Mouse (Mus musculus) left cerebral cortex, adult 11 months (tissue): ENCODE measurements around the gene Gm20683.

Experiments
- DNase-seq: peaks from one replicate; pipeline ENCODE4 v3.0.0; 2022; ENCODE audit warnings: low spot score

Gene Gm20683

DNA sequence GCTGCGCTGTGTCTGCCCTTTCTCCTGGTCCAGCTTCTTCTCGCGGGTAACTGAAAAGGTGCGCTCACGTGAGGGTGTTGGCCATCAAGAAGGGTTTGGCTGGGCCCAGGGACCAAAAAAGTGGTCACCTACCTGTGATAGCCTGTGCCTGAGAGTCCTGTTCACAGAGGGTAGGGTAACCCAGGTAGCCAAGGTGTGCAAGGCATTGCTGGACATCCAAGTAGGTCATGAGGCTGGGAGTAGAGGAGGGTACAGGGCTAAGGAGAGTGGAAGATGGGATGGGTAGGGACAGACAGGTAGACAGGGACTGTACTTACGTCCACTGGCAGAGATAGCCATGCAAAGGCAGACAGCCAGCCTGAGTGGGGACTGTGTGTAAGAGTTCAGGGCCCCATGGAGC lies 1.0 kb downstream of the Gm20683 start:
- DNase-seq, result no peak

DNA sequence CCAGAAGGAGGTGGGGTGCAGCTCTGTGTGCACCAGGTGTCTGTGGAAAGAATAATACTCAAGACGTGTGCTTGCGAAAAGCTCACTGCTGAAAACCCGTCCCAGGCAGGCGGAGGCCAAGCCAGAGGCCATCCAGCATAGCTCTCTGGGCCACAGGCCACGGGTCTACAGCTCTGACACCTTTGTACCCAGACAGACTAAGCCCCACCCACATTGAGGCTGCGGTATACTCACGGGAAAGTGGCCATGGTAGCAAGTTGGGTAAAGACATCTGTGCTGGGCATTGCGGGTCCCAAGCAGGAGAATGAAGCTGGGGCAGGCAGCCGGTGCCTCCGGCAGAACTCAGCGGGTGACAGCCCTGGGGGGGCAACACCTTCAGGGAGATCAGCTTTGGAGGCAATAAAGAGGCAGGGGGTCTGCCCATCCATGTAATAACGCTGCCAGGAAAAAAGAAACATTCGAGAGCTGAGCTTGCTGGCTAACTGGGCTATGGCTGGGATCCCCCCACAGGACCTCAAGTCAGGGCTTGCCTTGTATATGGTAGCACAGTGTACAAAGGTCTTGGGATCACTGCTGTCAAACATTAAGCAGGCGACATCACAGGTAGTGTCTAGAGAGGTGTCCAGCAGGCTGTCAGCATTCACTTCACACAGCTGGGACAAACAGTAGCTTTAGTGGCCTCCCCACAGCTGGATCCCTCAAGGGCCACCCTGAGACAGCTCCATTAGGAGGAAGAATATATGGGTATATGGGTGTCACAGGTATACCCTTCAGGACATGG lies 1.9 kb downstream of the Gm20683 start:
- DNase-seq, result no peak

DNA sequence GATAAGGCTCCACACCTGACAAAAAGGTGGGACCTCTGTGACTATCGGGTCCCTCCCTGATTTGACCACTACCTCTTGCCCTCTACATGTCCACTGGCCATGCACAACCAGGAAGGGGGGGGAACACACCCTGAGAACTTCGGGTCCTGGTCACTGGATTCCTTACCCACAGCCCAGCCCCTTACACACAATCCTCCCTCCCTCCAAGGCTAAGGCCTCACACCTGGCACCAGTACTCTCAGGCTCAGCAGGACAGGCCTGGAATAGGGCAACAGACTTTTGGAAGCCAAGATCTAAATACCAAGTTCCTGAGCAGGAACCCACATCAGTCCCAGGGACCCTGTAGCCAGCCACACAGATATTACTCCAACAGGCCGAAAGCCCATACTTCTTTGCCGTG lies 2.7 kb downstream of the Gm20683 start:
- DNase-seq, result no peak

DNA sequence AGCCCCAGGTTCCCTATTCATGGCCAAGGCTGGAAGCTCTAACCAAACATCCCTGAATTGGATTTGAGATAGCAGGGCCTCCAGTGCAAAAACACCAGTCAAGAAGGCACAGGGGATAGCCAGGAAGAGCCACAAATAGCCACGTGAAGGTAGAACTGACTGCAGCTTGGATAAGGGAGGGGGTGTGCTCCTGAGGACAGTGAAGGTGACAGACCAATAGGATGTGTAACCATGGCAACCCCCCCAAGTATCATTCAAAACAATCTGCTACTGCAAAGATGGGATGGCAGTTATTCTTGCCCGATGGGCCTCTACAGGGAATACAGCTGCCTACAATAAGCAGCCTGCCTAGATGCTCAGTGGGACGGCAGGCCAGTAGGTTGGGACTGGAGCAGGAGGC lies 4.0 kb downstream of the Gm20683 start:
- DNase-seq, result no peak

DNA sequence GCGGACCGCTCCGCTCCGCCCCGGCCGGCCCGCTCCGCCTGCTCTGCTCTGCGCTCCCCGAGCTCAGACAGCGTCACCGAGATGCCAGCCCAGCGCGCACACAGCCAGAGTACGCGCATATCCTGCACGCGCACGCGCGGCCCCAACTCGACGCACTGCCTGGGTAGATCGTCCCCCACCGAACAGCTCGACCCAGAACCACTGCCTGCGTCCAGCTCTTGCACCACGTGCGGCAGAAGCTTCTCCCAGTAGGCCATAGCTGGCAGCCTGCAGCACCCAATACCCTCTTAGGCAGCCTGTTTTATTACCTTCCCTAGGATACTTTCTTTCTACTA lies 4.5 kb downstream of the Gm20683 start, which contains the start of gene Rhbdl1:
Gene Rhbdl1, minus strand, starts transcription at position 220 of the 335 bp plus-strand sequence.
- peak; percentile 81 for DNase-seq

DNA sequence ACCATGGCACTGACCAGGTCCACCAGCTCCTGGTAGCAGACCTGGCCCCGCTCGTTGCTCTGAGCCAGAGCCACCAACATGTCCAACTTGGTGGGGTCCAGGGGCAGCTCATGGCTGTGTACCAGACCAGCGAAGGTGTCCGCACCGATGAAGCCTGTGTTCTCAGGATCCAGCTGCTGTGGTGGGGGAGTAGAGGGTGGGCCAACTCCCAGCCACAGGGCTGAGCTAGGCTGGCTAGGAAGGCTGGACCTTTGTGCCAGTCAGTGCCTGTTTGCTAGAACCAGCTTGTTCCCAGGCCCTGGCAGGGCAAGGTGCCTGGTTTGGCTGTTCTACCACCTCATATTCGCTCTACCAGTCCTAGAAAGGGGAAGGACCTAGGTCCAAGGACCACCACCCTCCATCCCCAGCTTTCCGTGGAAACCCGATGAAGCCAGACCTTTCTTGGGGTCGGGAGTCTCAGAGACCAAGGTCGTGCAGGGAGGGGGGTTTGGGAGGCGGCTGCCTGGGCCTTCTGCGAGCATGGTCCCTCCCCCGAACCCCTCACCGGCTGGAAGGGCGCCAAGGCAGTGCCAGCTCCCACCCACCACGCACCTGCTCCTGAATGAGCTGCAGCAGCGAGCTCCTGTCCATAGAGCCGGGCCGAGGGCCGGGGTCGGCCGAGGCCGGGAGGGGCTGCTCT lies 5.0 kb downstream of the Gm20683 start:
- DNase-seq, result no peak

DNA sequence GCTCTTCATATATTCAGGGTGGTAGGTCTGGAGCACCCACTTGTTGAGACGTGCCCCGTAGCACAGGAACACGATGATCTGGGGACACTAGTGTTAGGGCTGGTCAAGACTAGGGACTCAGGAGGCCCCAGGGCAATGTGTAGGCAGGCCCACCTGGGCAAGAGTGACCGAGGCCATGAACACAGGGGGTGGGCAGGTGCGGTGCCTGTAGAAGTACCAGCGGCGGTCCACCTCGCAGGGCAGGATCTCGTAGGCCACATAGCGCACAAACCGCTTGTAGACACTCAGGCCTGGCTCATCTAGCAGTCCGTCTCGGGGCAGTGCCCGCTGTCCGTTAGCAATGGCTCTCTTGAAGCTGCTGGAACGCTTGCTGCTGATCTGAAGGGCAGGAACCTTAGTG lies 5.7 kb downstream of the Gm20683 start:
- no peak for DNase-seq

DNA sequence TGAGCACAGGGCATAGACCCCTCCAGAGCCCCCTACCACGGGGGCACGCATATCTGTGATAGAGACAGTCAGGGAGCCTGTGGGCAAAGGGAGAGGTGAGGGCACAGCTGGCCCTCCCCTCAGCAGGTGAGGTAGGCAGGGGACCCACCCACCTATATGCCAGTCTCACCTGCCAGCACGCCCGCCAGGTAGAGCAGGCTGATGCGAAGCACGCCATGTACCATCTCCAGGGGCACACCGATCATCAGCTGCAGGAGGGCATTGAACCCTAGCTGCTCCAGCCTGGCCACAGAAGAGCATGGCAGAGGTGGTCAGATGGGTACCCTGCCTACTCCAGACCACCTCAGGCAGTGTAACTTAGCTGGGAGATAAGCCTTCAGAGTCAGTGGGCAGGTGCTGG lies 6.3 kb downstream of the Gm20683 start:
- DNase-seq, result no peak

DNA sequence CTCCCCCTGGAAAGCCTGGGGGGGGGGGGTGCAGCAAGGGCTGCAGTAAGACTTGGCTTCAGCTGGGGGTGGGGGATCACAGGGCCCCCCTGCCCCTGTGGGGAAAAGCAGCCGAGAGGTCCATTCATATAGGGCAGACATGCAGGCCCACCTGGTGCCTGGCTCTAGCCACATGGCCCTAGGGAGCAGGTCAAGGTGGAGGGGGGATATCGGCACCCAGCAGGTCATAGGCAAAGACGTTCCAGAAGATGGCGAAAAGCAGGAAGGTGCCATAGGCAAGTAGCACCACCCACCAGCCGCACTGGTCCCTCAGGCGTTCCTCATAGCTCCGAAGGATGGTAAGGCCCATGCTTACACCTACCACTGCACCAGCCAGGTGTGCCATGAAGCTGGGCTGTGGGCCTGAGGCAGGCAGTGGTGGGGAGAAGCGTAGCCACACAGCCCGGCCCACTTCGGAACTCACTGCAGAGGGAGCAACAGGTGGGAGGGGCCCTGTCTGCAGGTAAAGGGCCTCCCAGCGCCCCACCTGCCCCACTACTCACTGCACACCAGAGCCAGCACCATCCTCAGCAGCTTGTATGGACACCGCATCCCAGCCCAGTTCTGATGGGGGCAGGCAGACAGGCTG lies 6.9 kb downstream of the Gm20683 start:
- DNase-seq, result no peak

DNA sequence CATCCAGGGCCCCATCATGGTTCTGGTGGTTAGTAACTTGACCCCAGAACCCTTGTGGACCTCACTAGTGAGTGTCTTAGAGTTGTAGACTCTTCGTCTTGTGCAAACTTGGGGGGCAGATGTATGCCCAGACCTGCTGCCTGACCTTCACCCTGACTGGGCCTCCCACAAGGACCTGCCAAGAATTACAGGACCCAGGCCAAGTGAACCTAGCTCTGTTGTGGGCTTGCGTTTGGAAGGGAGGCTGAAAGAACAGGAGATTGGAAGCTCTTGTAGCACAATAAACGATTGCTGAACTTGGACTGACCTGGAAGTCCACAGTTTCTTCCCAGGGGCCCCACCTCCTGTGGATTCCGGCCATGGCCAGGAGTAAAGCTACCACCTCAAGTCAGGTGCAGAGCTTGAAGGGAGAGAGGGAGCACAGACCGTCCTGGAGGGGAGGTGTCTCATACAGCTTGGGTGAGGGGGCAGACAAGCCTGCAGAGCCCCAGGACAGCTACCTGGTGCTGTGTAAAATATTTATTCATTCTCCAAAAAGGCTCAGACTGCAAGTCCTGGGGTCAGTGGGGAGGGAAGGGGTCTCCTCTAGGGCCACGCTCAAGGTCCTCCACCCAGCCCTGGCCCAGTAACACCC lies 7.5 kb downstream of the Gm20683 start:
- no peak for DNase-seq

DNA sequence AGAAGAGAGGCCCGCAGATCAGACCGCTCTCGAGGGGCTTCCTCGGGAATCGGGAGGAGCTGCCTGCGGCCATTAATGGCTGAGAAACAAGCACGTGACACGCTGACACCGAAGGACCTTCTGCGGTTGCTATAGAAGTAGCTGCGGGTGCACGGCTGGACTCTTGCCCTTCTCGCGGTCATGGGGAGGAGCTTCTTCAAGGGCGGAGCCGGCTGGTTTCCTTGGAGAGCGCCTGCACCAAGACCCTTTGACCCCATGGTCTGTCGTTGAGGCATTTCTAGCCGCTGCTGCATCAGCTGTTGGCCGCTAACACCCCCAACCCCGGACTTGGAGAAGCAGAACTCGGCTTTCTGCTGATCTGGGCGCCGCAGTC lies 8.3 kb downstream of the Gm20683 start, which contains the start of gene Stub1:
Gene Stub1, minus strand, starts transcription at position 114 of the 373 bp plus-strand sequence.
- DNase-seq, result peak; percentile 82

DNA sequence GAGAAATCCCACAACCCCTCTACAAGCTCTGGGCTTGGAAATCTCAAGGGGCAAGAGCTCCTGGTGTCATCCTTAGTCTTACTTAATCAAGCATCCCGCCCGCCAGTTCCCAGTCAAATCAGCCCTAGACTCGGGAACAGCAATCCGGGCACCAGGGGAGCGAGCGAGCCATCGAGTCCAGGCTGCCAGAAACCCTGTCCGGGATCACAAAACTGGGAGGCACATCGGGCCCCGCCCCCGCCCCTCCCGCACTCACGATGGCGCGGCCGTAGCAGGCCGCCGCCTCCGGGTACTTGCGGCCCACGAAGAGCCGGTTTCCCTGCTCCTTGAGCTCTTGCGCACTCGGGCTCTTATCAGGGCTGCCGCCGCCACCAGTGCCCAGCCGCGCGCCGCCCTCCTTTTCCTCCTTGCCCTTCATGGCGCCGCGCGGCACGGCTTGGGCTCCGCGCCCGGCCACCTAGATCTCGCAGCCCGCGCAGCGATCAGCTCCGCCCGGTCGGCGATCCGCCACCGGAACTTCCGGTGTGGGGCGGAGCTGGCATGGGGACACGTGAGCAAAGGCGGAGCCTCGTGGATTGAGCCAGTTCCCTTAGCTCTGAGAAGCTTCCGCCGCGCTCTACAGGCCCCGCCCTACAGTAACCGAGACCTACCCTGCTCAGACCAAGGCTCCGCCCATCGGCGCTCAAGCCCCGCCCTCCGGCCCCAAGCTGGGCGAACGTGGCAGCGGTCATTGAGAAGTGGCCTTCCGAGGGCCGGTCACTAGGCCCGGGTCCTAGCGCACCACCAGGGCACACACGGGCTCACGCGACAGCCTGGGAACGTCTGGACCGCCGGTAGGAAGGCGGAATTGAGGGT lies 8.9 kb downstream of the Gm20683 start:
- DNase-seq, result peak; percentile 99

DNA sequence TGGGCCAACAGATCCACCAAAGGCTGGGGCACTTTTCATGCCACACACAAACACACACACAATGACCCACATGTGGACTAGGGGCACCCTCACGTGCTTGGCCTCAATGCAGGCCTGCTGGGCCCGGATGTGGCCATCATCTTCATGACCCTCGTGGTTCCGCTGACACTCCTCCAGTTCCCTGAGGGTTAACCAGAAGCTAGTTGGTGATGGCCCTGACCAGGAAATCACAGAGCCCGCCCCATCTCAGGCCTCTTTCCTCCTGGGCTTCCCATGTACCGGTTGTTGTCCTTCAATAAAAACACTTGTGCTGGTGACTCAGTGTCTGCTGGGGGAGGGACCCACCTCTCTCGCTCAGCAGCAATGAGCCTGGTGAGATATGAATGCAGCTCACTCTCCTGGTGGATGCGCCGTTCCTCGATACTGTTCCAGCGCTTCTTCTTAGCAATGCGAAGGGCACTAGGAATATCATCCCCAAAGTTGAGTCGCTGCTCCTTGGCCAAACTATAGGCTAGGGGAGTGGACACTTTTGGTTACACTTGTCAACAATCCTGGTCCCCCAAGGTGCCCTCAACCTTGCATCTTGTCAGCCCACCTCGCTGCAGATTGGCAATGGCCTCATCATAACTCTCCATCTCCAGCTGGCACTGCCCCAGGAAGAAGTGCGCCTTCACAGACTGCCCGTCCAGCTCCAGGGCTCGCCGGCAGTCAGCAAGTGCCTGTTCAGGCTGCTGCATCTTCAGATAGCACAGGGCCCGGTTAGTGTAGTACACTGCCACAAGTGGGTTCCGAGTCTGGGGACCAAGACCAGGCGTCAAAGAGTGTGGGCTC lies 9.9 kb downstream of the Gm20683 start:
- no peak for DNase-seq

DNA sequence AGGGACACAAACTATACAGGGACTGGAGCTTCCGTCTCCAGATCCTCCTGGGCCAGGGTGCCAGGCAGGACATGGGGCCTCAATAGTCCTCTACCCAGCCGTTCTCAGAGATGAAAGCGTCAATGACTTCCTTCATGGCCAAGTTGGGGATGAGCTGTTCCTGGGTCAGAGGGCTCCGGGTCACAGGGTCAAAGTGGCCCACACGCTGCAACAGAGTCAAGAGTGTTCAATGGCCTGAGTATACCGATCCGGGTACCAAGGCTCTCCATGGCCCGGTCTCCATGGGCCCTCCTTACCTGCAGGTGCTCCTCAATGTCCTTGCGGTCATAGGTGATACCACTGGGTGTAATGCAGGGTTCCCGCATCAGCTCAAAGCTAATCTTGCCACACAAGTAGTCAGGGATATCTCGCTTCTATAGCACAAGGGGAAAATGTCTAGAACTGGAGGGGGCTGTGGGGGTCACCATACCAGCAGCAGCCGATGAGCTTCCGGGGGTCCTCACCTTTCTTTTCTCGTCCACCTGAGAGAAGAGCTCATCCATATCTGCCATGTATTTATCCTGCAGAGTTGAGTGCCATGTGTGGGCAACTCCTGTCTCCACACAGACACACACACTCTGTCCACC lies 10.6 kb downstream of the Gm20683 start:
- no peak for DNase-seq

DNA sequence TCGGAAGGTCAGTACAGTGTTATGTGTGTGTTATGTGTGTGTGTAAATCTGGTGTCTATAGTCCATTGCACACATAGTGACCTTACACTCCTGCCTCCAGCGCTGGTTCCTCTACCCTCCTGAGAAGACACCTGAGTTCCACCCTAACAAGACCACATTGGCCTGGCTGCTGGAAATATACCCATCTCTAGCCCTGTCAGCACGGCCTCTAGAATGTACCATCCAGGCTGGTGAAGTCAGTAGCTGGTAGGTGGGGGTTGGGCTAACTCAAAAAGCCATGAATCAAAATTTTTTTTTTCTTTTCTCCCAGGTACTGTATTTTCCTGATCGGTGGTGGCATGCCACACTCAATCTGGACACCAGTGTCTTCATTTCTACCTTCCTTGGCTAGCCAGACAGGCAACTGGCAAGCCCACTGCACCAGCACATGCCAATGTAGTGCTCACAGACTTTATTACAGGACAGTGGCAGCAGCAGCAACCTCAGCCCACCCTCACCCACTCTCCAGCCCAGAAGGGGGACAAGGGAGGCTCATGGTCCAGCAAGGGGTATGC lies 11.3 kb downstream of the Gm20683 start:
- DNase-seq, result no peak

DNA sequence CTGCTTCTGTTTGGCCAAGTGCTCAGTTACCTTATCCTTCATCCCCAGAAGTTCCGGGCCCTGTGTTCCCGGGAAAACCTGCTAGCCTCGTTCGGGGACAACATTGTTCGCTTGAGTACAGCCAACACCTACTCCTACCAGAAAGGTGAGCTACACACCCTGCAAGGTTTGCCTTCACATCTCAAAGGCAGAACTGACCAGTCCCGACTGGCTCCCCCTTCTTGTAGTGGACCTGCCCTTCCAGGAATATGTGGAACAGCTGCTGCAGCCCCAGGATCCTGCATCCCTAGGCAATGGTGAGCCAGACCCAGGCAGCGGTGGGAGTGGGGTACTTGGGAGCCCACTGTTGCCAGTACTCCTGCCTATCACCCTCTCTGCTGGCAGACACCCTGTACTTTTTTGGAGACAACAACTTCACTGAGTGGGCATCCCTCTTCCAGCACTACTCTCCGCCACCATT lies 12.0 kb downstream of the Gm20683 start:
- no peak for DNase-seq

DNA sequence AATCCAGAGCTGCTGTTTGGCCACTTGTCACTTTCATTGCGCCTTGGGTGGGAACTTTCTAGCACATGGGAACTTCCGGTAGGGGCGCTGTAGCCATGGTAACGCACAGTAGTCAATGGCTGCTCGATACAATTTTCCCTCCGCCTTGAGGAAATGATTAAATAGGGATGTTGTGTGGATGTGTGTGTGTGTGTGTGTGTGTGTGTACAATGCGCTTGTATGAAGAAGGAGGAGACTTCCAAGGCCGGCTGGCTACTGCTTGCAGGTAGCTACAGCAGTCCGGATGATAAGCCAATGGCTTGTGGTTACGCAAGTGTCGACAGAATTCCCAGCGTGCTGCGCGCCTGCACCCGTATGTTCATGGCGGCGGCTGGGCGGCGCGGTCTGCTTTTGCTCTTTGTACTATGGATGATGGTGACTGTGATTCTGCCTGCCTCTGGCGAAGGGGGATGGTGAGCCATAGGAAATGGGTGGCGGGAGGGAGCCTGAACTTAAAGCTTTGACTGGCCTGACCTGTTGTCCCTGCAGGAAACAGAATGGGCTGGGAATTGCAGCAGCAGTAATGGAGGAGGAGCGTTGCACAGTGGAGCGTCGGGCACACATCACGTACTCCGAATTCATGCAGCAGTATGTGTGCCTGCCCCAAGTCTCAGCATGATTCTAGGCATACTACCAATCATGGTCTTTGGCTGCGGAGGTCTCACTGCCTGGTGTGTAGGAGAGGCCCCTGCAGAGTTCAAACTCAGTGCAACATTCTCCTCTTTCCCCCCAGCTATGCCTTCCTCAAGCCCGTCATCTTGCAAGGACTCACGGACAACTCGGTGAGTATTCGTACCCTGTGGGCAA lies 12.6 kb downstream of the Gm20683 start, which contains the start of gene Jmjd8:
Gene Jmjd8, plus strand, starts transcription at position 156 of the 846 bp plus-strand sequence.
- DNase-seq, result no peak

DNA sequence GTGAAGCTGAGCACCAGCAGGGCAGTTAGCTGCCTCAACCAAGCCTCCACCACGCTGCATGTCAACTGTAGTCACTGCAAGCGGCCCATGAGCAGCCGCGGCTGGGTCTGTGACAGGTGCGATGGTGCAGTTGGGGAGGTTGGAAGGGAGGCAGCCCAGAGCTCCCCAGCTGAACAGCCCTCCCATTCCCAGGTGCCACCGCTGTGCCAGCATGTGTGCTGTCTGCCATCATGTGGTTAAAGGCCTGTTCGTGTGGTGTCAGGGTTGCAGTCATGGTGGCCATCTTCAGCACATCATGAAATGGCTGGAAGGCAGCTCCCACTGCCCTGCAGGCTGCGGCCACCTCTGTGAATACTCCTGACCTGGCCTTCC lies 13.4 kb downstream of the Gm20683 start:
- DNase-seq, result no peak
